Comparison of ENCODE assay signal across 22 mouse cellular contexts in the genomic region with DNA sequence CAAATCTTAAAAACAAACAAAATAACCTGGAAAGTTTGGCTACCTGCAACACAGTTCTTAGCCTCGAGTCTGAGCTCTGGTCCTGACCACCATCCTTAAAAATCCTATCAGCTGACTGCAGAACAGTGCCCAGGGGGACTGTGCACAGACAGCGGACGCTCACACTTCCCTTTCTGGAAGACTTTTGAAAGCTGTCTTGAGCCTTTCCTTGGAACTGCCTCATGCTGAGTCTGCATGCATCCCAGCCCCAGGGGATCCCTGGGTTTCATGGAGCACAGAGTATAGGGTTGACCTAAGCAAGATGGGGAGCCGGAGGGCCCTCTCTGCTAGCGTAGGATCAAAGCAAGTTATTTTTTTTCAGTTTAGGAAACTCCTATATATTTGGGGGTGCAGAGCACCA. TPM values are rescaled to one million over a fixed set of nuclear protein-coding genes. Genes with fewer than 3 reads are reported as not detected.
DNase-seq lines count a peak whose midpoint lies in the region; ATAC-seq lines count a peak whose summit lies in the region.
"Had no signal": no experiment of that assay in that cellular context is flagged by ENCODE, and none has a peak within 500 bp of the region (broad histone marks: within the 10 kb centered on the region; RNA-seq: fewer than 3 reads in every experiment).

No protein-coding gene starts in this region.

- H3K9me3 ChIP-seq in hindbrain, embryonic 11.5 days (ENCODE audit: control insufficient read depth, low read length), result no peaks in the 10 kb centered on the region
- no peaks in the 10 kb centered on the region for H3K9me3 ChIP-seq in hindbrain, embryonic 16.5 days (ENCODE audit: control insufficient read depth, low read length)
- H3K9me3 ChIP-seq in midbrain, embryonic 15.5 days, result no peaks in the 10 kb centered on the region
- H3K9me3 ChIP-seq in midbrain, embryonic 10.5 days (replicated peaks), result 0 out of 2 replicates have a peak, but pooled peaks cover 4% of the 10 kb centered on the region
- H3K9me3 ChIP-seq in embryonic facial prominence, embryonic 10.5 days, result 0 out of 2 replicates have a peak, but pooled peaks cover 3% of the 10 kb centered on the region
- H3K9me3 ChIP-seq: embryonic facial prominence, embryonic 13.5 days; forebrain, embryonic 13.5 days; heart, embryonic 13.5 days had no signal

- H3K27ac ChIP-seq in hindbrain, embryonic 11.5 days (ENCODE audit: low read depth, low read length), result no peak overlapping the region
- no peak overlapping the region for H3K27ac ChIP-seq in hindbrain, embryonic 16.5 days (ENCODE audit: low read depth, low read length)
- H3K27ac ChIP-seq in midbrain, embryonic 15.5 days, result no peak overlapping the region
- no peak overlapping the region for H3K27ac ChIP-seq in midbrain, embryonic 10.5 days (replicated peaks)
- no peak overlapping the region for H3K27ac ChIP-seq in embryonic facial prominence, embryonic 10.5 days (replicated peaks)
- H3K27ac ChIP-seq: embryonic facial prominence, embryonic 13.5 days; forebrain, embryonic 13.5 days; gastrocnemius, adult 2 months; heart, embryonic 13.5 days; hindbrain, embryonic 14.5 days had no signal

- no peaks in the 10 kb centered on the region for H3K27me3 ChIP-seq in hindbrain, embryonic 11.5 days (ENCODE audit: control insufficient read depth, insufficient read depth, low read length)
- no peaks in the 10 kb centered on the region for H3K27me3 ChIP-seq in hindbrain, embryonic 16.5 days (replicated peaks; ENCODE audit: control insufficient read depth, insufficient read depth, low read length)
- no peaks in the 10 kb centered on the region for H3K27me3 ChIP-seq in midbrain, embryonic 15.5 days (replicated peaks)
- H3K27me3 ChIP-seq in midbrain, embryonic 10.5 days (ENCODE audit: low read depth, poor library complexity, severe bottlenecking), result no peaks in the 10 kb centered on the region
- H3K27me3 ChIP-seq in embryonic facial prominence, embryonic 10.5 days (replicated peaks; ENCODE audit: low read depth, poor library complexity, severe bottlenecking), result no peaks in the 10 kb centered on the region
- H3K27me3 ChIP-seq: CH12.LX; embryonic facial prominence, embryonic 13.5 days; forebrain, embryonic 13.5 days; heart, embryonic 13.5 days had no signal

- H3K4me3 ChIP-seq in hindbrain, embryonic 11.5 days (ENCODE audit: low read depth, low read length), result no peak overlapping the region
- H3K4me3 ChIP-seq in hindbrain, embryonic 16.5 days (ENCODE audit: low read length), result no peak overlapping the region
- H3K4me3 ChIP-seq in midbrain, embryonic 15.5 days, result no peak overlapping the region
- no peak overlapping the region for H3K4me3 ChIP-seq in midbrain, embryonic 10.5 days
- H3K4me3 ChIP-seq in embryonic facial prominence, embryonic 10.5 days, result no peak overlapping the region
- H3K4me3 ChIP-seq: embryonic facial prominence, embryonic 13.5 days; forebrain, embryonic 13.5 days; gastrocnemius, adult 2 months; heart, embryonic 13.5 days had no signal

- no peak for ATAC-seq in hindbrain, embryonic 11.5 days (ENCODE audit: low FRiP score)
- no peak for ATAC-seq in hindbrain, embryonic 16.5 days
- ATAC-seq in midbrain, embryonic 15.5 days (replicated peaks), result 0 out of 2 replicates have a peak, but pooled peaks have one; percentile 48
- ATAC-seq: forebrain, embryonic 13.5 days; forebrain, postnatal 0 days; inflammation-experienced regulatory T-cells, adult 6 months had no signal

- no peaks in the 10 kb centered on the region for H3K36me3 ChIP-seq in hindbrain, embryonic 11.5 days (ENCODE audit: control insufficient read depth, insufficient read depth, low read length)
- no peaks in the 10 kb centered on the region for H3K36me3 ChIP-seq in hindbrain, embryonic 16.5 days (ENCODE audit: control insufficient read depth, insufficient read depth, low read length)
- no peaks in the 10 kb centered on the region for H3K36me3 ChIP-seq in midbrain, embryonic 15.5 days (replicated peaks)
- H3K36me3 ChIP-seq in midbrain, embryonic 10.5 days, result no peaks in the 10 kb centered on the region
- no peaks in the 10 kb centered on the region for H3K36me3 ChIP-seq in embryonic facial prominence, embryonic 10.5 days (replicated peaks)
- H3K36me3 ChIP-seq: embryonic facial prominence, embryonic 13.5 days; heart, embryonic 13.5 days had no signal

- peak; percentile 2 for DNase-seq in hindbrain, embryonic 11.5 days (ENCODE audit: low spot score)
- DNase-seq in midbrain, embryonic 10.5 days (ENCODE audit: low spot score), result no peak
- DNase-seq in embryonic facial prominence, embryonic 10.5 days (ENCODE audit: low spot score), result peak; percentile 15
- no peak for DNase-seq in left cerebral cortex, postnatal 10 days (ENCODE audit: extremely low spot score in 1 of 2, low spot score in 2 of 2)
- DNase-seq in frontal cortex, adult 2 months (ENCODE audit: extremely low spot score in 1 of 2, low spot score in 1 of 2), result no peak
- DNase-seq: adrenal gland, adult 8-10 months; adrenal gland, postnatal 36 days; cerebellum, adult 2 months; cerebellum, postnatal 14 days; embryo, embryonic 11 days; forebrain, postnatal 0 days; gastrocnemius, adult 2 months; gastrocnemius, postnatal 25 days; heart, postnatal 4 days had no signal

- no peak overlapping the region for H3K9ac ChIP-seq in hindbrain, embryonic 11.5 days (ENCODE audit: low read depth, low read length)
- no peak overlapping the region for H3K9ac ChIP-seq in hindbrain, embryonic 16.5 days (ENCODE audit: low read depth, low read length)
- no peak overlapping the region for H3K9ac ChIP-seq in midbrain, embryonic 15.5 days
- H3K9ac ChIP-seq: embryonic facial prominence, embryonic 13.5 days; forebrain, embryonic 13.5 days; forebrain, postnatal 0 days; heart, embryonic 13.5 days; hindbrain, embryonic 14.5 days had no signal

- H3K4me2 ChIP-seq in hindbrain, embryonic 11.5 days (replicated peaks; ENCODE audit: low read depth, low read length), result no peak overlapping the region
- H3K4me2 ChIP-seq in hindbrain, embryonic 16.5 days (ENCODE audit: low read length), result no peak overlapping the region
- no peak overlapping the region for H3K4me2 ChIP-seq in midbrain, embryonic 15.5 days
- H3K4me2 ChIP-seq: embryonic facial prominence, embryonic 13.5 days; forebrain, embryonic 13.5 days; heart, embryonic 13.5 days; hindbrain, embryonic 14.5 days had no signal

- intact Hi-C loops in left cerebral cortex, postnatal 10 days (cut with DNase I), result no loop called here

- 58% methylated on average over 5 of the region's 5 CpGs for WGBS in hindbrain, embryonic 11.5 days
- WGBS in hindbrain, embryonic 16.5 days, result 59% methylated on average over 5 of the region's 5 CpGs
- 59% methylated on average over 5 of the region's 5 CpGs for WGBS in midbrain, embryonic 15.5 days
- 64% methylated on average over 5 of the region's 5 CpGs for WGBS in midbrain, embryonic 10.5 days
- 42% methylated on average over 5 of the region's 5 CpGs for WGBS in embryonic facial prominence, embryonic 10.5 days

- H3K4me1 ChIP-seq in hindbrain, embryonic 11.5 days (replicated peaks; ENCODE audit: control insufficient read depth, insufficient read depth, low read length), result no peaks in the 10 kb centered on the region
- H3K4me1 ChIP-seq in hindbrain, embryonic 16.5 days (ENCODE audit: control insufficient read depth, insufficient read depth, low read depth, low read length), result no peaks in the 10 kb centered on the region
- H3K4me1 ChIP-seq in midbrain, embryonic 15.5 days, result no peaks in the 10 kb centered on the region
- H3K4me1 ChIP-seq in midbrain, embryonic 10.5 days, result no peaks in the 10 kb centered on the region
- peaks cover 9% of the 10 kb centered on the region for H3K4me1 ChIP-seq in embryonic facial prominence, embryonic 10.5 days
- H3K4me1 ChIP-seq: forebrain, embryonic 13.5 days had no signal

RNA-seq across cellular contexts. Expression of gene Ust, which starts 47.6 kb away (rescaled TPM):
- polyA plus RNA-seq in hindbrain, embryonic 11.5 days (2014; fragmentation: Nextera tagmentation; extraction: Ambion mirVana), result 3.2 and 3.8 TPM in 2 replicates
- 7.4 and 7.9 TPM in 2 replicates for polyA plus RNA-seq in hindbrain, embryonic 16.5 days (2015; fragmentation: Nextera tagmentation; extraction: Ambion mirVana)
- 4.5 and 4.9 TPM in 2 replicates for polyA plus RNA-seq in midbrain, embryonic 15.5 days (2015; fragmentation: Nextera tagmentation; extraction: Ambion mirVana)
- 2.8 and 3.0 TPM in 2 replicates for polyA plus RNA-seq in midbrain, embryonic 10.5 days (2016; fragmentation: Nextera tagmentation; extraction: Ambion mirVana)
- 3.4 and 3.9 TPM in 2 replicates for polyA plus RNA-seq in embryonic facial prominence, embryonic 10.5 days (2016; fragmentation: Nextera tagmentation; extraction: Ambion mirVana)
- 10 to 100 TPM; 30.3 to 32.6 TPM for total RNA-seq in left cerebral cortex, postnatal 10 days (2021)
- 11.3 and 14.5 TPM in 2 replicates for polyA plus RNA-seq in frontal cortex, adult 2 months (2012; rRNA removed)
- total RNA-seq: CH12.LX had no signal

Comparison
In these comparisons a context has a peak if more than half of its experiments do, and no peak if none do; other contexts are left out.
1. DNase-seq: peak in hindbrain, embryonic 11.5 days (single experiment) and embryonic facial prominence, embryonic 10.5 days (single experiment); none in midbrain, embryonic 10.5 days (single experiment), left cerebral cortex, postnatal 10 days (0 of 2) and frontal cortex, adult 2 months (0 of 2).